Mouse (Mus musculus) ES-E14 (cell line): ENCODE results near the gene Eral1. TPM values are rescaled to one million over a fixed set of nuclear protein-coding genes. Genes with fewer than 3 reads are reported as not detected.

Experiments
- DNase-seq: peaks from one replicate; pipeline ENCODE4 v3.0.0-alpha.2; 2013; ENCODE audit warnings: low read depth, low spot score
- H3K27ac ChIP-seq: 2 replicates; pipeline ENCODE4 v1.5.1; 2012; ENCODE audit warnings: low read depth, mild to moderate bottlenecking, low read length, moderate library complexity, mixed read lengths; ENCODE audit not compliant: poor library complexity, insufficient read depth, severe bottlenecking
- H3K36me3 ChIP-seq: 2 replicates; pipeline ENCODE4 v1.6.1; 2012; ENCODE audit warnings: mild to moderate bottlenecking, low read length, moderate library complexity, mixed read lengths; ENCODE audit not compliant: control insufficient read depth, poor library complexity, insufficient read depth, severe bottlenecking
- H3K4me1 ChIP-seq, 2 experiments: fragments of 150-350 bp in 1 of 2; sonication (generic) in 1 of 2; 2 replicates each; pipeline ENCODE4 v1.6.1; 2012; ENCODE audit warnings: low read length in 2 of 2, mild to moderate bottlenecking in 1 of 2, mixed read lengths in 1 of 2; ENCODE audit not compliant: control insufficient read depth in 2 of 2, insufficient read depth in 2 of 2, poor library complexity in 1 of 2
- H3K4me3 ChIP-seq, 2 experiments: fragments of 150-350 bp in 1 of 2; sonication (generic) in 1 of 2; 2 replicates each; pipeline ENCODE4 v1.5.1; 2012; ENCODE audit warnings: low read length in 2 of 2, low read depth in 1 of 2, mild to moderate bottlenecking in 1 of 2, mixed read lengths in 1 of 2; ENCODE audit not compliant: insufficient read depth in 1 of 2, poor library complexity in 1 of 2, severe bottlenecking in 1 of 2
- H3K9ac ChIP-seq: 2 replicates; pipeline ENCODE4 v1.6.1; 2012; ENCODE audit warnings: low read depth, mild to moderate bottlenecking, low read length, mixed read lengths; ENCODE audit not compliant: poor library complexity, insufficient read depth, severe bottlenecking
- H3K9me3 ChIP-seq: fragments of 150-350 bp; sonication (generic); 2 replicates; pipeline ENCODE4 v1.6.1; 2012; ENCODE audit warnings: low read depth, mild to moderate bottlenecking, low read length; ENCODE audit not compliant: control insufficient read depth, insufficient read depth
- CHD2 ChIP-seq: IDR thresholded peaks from 2 replicates; pipeline ENCODE4 v1.6.1; 2014; ENCODE audit warnings: mild to moderate bottlenecking, low read depth, low read length, inconsistent platforms
- HCFC1 ChIP-seq: IDR thresholded peaks from 2 replicates; pipeline ENCODE4 v1.6.1; 2012; ENCODE audit warnings: low read length, inconsistent platforms, borderline replicate concordance; ENCODE audit not compliant: insufficient read depth
- MAFK ChIP-seq: IDR thresholded peaks from 2 replicates; pipeline ENCODE4 v1.6.1; 2014; ENCODE audit warnings: mild to moderate bottlenecking, low read depth, low read length, inconsistent platforms; ENCODE audit not compliant: insufficient read depth
- ZC3H11A ChIP-seq: IDR thresholded peaks from 2 replicates; pipeline ENCODE4 v1.6.1; 2012; ENCODE audit warnings: low read depth, mild to moderate bottlenecking, inconsistent platforms, low read length, borderline replicate concordance
- ZNF384 ChIP-seq: IDR thresholded peaks from 2 replicates; pipeline ENCODE4 v1.6.1; 2012; ENCODE audit warnings: low read depth, low read length, inconsistent platforms
- in situ Hi-C, 2 experiments: fragments of 600-800 bp; cut with MboI; formaldehyde crosslinking; loops; one replicate each; pipeline ENCODE4 v1.15.1; 2025; ENCODE audit warnings: low sequenced_read_pairs in 2 of 2, inconsistent platforms in 1 of 2; ENCODE audit not compliant: unreplicated experiment in 2 of 2
- total RNA-seq: library from RNA; depleted of rRNA; stranded (reverse); fragments of 300-350 nt; gene quantifications from 2 replicates; pipeline ENCODE4 v1.2.3, GENCODE M21; 2012

The Eral1 gene
- total RNA-seq, 1 experiment, result 29.6 TPM

- Histone ChIP-seq H3K4me1 (peaks cover 0 to 7% of the 10 kb centered on the region in 2 experiments; a peak in 1 of 4 replicates), H3K9ac (no peak overlapping the region), H3K27ac (no peak overlapping the region), H3K4me3 (no peak overlapping the region), H3K36me3 (peaks cover 8% of the 10 kb centered on the region), H3K9me3 (no peaks in the 10 kb centered on the region)
- in situ Hi-C loops, result no loop called here
- no peak for DNase-seq
- TF ChIP-seq MAFK (no peak), CHD2 (no peak), HCFC1 (no peak), ZNF384 (no peak), ZC3H11A (no peak)
Measured at GRCm38 (mm10) chr11:78069130-78069529, 11.1 kb downstream of the Eral1 start.

GRCm38 (mm10) chr11:78067566-78067965 lies 12.6 kb downstream of the Eral1 start:
- TF ChIP-seq MAFK, result no peak
- TF ChIP-seq ZNF384, result no peak
- no peak for TF ChIP-seq HCFC1
- TF ChIP-seq ZC3H11A, result no peak
- TF ChIP-seq CHD2, result no peak
- in situ Hi-C loops, result no loop called here
- Histone ChIP-seq H3K4me1 (peaks cover 0 to 4% of the 10 kb centered on the region in 2 experiments; a peak in 1 of 4 replicates), H3K9ac (no peak overlapping the region), H3K9me3 (no peaks in the 10 kb centered on the region), H3K4me3 (no peak overlapping the region), H3K27ac (no peak overlapping the region), H3K36me3 (no peaks in the 10 kb centered on the region)
- no peak for DNase-seq

- Histone ChIP-seq H3K27ac (no peak overlapping the region), H3K36me3 (no peaks in the 10 kb centered on the region), H3K9me3 (no peaks in the 10 kb centered on the region), H3K9ac (no peak overlapping the region), H3K4me1 (peaks cover 0 to under 1% of the 10 kb centered on the region in 2 experiments; a peak in 1 of 4 replicates), H3K4me3 (no peak overlapping the region)
- no peak for DNase-seq
- in situ Hi-C loops, result no loop called here
- TF ChIP-seq HCFC1 (no peak), MAFK (no peak), CHD2 (no peak), ZC3H11A (no peak), ZNF384 (no peak)
Measured at GRCm38 (mm10) chr11:78066641-78067040, 13.5 kb downstream of the Eral1 start.

GRCm38 (mm10) chr11:78065906-78066305 lies 14.3 kb downstream of the Eral1 start:
- Histone ChIP-seq H3K4me3 (no peak overlapping the region), H3K4me1 (no peaks in the 10 kb centered on the region), H3K27ac (no peak overlapping the region), H3K9me3 (no peaks in the 10 kb centered on the region), H3K36me3 (no peaks in the 10 kb centered on the region), H3K9ac (no peak overlapping the region)
- no peak for DNase-seq
- in situ Hi-C loops, result no loop called here
- TF ChIP-seq MAFK (no peak), ZC3H11A (no peak), CHD2 (no peak), ZNF384 (no peak), HCFC1 (no peak)

- no peaks in the 10 kb centered on the region for H3K4me1 ChIP-seq
- H3K9me3 ChIP-seq, result no peaks in the 10 kb centered on the region
- DNase-seq, result no peak
- H3K27ac ChIP-seq, result no peak overlapping the region
- no peak overlapping the region for H3K4me3 ChIP-seq
- in situ Hi-C loops, result no loop called here
- TF ChIP-seq ZNF384 (no peak), ZC3H11A (no peak), CHD2 (no peak)
- H3K9ac ChIP-seq, result no peak overlapping the region
- peaks cover 15% of the 10 kb centered on the region for H3K36me3 ChIP-seq
Measured at GRCm38 (mm10) chr11:78062563-78062962, 17.6 kb downstream of the Eral1 start.
